Mouse (Mus musculus) CH12.LX (cell line): ENCODE results near the gene Stard13. TPM values are rescaled to one million over a fixed set of nuclear protein-coding genes. Genes with fewer than 3 reads are reported as not detected.

Experiments
- DNase-seq: peaks from one replicate; pipeline ENCODE4 v3.0.0-alpha.2; 2013; ENCODE audit errors: extremely low read depth
- H3K27ac ChIP-seq: 2 replicates; pipeline ENCODE4 v1.5.1; 2012; ENCODE audit warnings: low read depth, mild to moderate bottlenecking, control low read depth, moderate library complexity; ENCODE audit not compliant: insufficient read depth
- H3K27me3 ChIP-seq: replicated peaks from 2 replicates; pipeline ENCODE3; 2012; ENCODE audit warnings: inconsistent platforms
- H3K36me3 ChIP-seq, 2 experiments: replicated peaks in 1 of 2; 2 replicates each; pipeline versions ENCODE3 to v1.6.1; 2012; ENCODE audit warnings: inconsistent platforms in 1 of 2, low read length in 1 of 2, mild to moderate bottlenecking in 1 of 2, mixed read lengths in 1 of 2, moderate library complexity in 1 of 2; ENCODE audit not compliant: control insufficient read depth in 1 of 2, insufficient read depth in 1 of 2
- H3K4me1 ChIP-seq, 2 experiments: 2 replicates each; pipeline ENCODE4 v1.6.1; 2012; ENCODE audit warnings: inconsistent platforms in 1 of 2, moderate library complexity in 1 of 2; ENCODE audit not compliant: insufficient read depth in 2 of 2, control insufficient read depth in 1 of 2
- H3K4me2 ChIP-seq: 2 replicates; pipeline ENCODE4 v1.6.1; 2012; ENCODE audit warnings: low read depth, mild to moderate bottlenecking, control low read depth; ENCODE audit not compliant: poor library complexity, insufficient read depth, severe bottlenecking
- H3K4me3 ChIP-seq, 3 experiments: fragments of 150-350 bp in 1 of 3; sonication (generic) in 1 of 3; replicated peaks in 1 of 3; 2 replicates each; pipeline versions ENCODE3 to v1.5.1; 2011 to 2012; ENCODE audit warnings: low read depth in 2 of 3, low read length in 2 of 3, mild to moderate bottlenecking in 2 of 3, moderate library complexity in 2 of 3, control low read depth in 1 of 3, improper control_type of control experiment in 1 of 3, inconsistent platforms in 1 of 3, mixed read lengths in 1 of 3; ENCODE audit not compliant: poor library complexity in 1 of 3
- H3K79me2 ChIP-seq: replicated peaks from 2 replicates; pipeline ENCODE4 v1.6.1; 2012; ENCODE audit warnings: mild to moderate bottlenecking, moderate library complexity; ENCODE audit not compliant: control insufficient read depth, poor library complexity, insufficient read depth, severe bottlenecking; ENCODE audit errors: extremely low read depth
- H3K9ac ChIP-seq: 2 replicates; pipeline ENCODE4 v1.6.1; 2012; ENCODE audit warnings: low read depth, mild to moderate bottlenecking, control low read depth, moderate library complexity; ENCODE audit not compliant: insufficient read depth
- H3K9me3 ChIP-seq: replicated peaks from 2 replicates; pipeline ENCODE3; 2012; ENCODE audit warnings: low read length, inconsistent platforms, mixed read lengths
- BHLHE40 ChIP-seq: IDR thresholded peaks from 2 replicates; pipeline ENCODE4 v1.6.1; 2011; ENCODE audit warnings: mild to moderate bottlenecking, low read depth, low read length, improper control_type of control experiment
- CHD2 ChIP-seq: IDR thresholded peaks from 2 replicates; pipeline ENCODE4 v1.6.1; 2011; ENCODE audit warnings: low read length, improper control_type of control experiment
- CTCF ChIP-seq, 2 experiments: IDR thresholded peaks in 1 of 2; conservative IDR thresholded peaks in 1 of 2; 2 replicates each; pipeline ENCODE4 v1.5.1; 2011 to 2012; ENCODE audit warnings: low read depth in 2 of 2, low read length in 2 of 2, improper control_type of control experiment in 1 of 2, inconsistent platforms in 1 of 2, mild to moderate bottlenecking in 1 of 2, moderate library complexity in 1 of 2
- E2F4 ChIP-seq: IDR thresholded peaks from 2 replicates; pipeline ENCODE4 v1.6.1; 2011; ENCODE audit warnings: low read depth, low read length, improper control_type of control experiment; ENCODE audit not compliant: insufficient replicate concordance
- HCFC1 ChIP-seq: IDR thresholded peaks from 2 replicates; pipeline ENCODE4 v1.6.1; 2012; ENCODE audit warnings: low read depth, mild to moderate bottlenecking, inconsistent platforms, low read length, improper control_type of control experiment
- IRF4 ChIP-seq: IDR thresholded peaks from 2 replicates; pipeline ENCODE4 v1.6.1; 2014; ENCODE audit warnings: low read depth, mild to moderate bottlenecking, inconsistent platforms, low read length, improper control_type of control experiment
- JUN ChIP-seq: IDR thresholded peaks from 2 replicates; pipeline ENCODE4 v1.6.1; 2011; ENCODE audit warnings: low read depth, mild to moderate bottlenecking, low read length, improper control_type of control experiment, moderate library complexity; ENCODE audit not compliant: insufficient read depth
- KAT2A ChIP-seq: IDR thresholded peaks from 2 replicates; pipeline ENCODE4 v1.6.1; 2012; ENCODE audit warnings: low read length, improper control_type of control experiment, inconsistent platforms; ENCODE audit not compliant: insufficient replicate concordance
- MAZ ChIP-seq: IDR thresholded peaks from 2 replicates; pipeline ENCODE4 v1.6.1; 2012; ENCODE audit warnings: low read depth, mild to moderate bottlenecking, inconsistent platforms, low read length, improper control_type of control experiment, moderate library complexity
- MEF2A ChIP-seq: IDR thresholded peaks from 2 replicates; pipeline ENCODE4 v1.6.1; 2014; ENCODE audit warnings: low read depth, mild to moderate bottlenecking, inconsistent platforms, low read length, improper control_type of control experiment, borderline replicate concordance
- NELFE ChIP-seq: IDR thresholded peaks from 2 replicates; pipeline ENCODE4 v1.6.1; 2011; ENCODE audit warnings: low read depth, low read length, improper control_type of control experiment
- NRF1 ChIP-seq: IDR thresholded peaks from 2 replicates; pipeline ENCODE4 v1.6.1; 2014; ENCODE audit warnings: low read depth, mild to moderate bottlenecking, inconsistent platforms, low read length, improper control_type of control experiment, moderate library complexity
- PAX5 ChIP-seq: IDR thresholded peaks from 2 replicates; pipeline ENCODE4 v1.6.1; 2012; ENCODE audit warnings: low read length, inconsistent platforms, mixed read lengths
- POLR2AphosphoS2 ChIP-seq: IDR thresholded peaks from 2 replicates; pipeline ENCODE4 v1.6.1; 2011; ENCODE audit warnings: low read depth, low read length, improper control_type of control experiment
- RAD21 ChIP-seq: IDR thresholded peaks from 2 replicates; pipeline ENCODE4 v1.6.1; 2011; ENCODE audit warnings: low read depth, mild to moderate bottlenecking, low read length, improper control_type of control experiment, moderate library complexity
- TBP ChIP-seq: conservative IDR thresholded peaks from 2 replicates; pipeline ENCODE4 v1.6.1; 2011; ENCODE audit warnings: low read depth, low read length, improper control_type of control experiment
- ZMIZ1 ChIP-seq: IDR thresholded peaks from 2 replicates; pipeline ENCODE4 v1.6.1; 2012; ENCODE audit warnings: low read depth, mild to moderate bottlenecking, inconsistent platforms, low read length, improper control_type of control experiment
- dilution Hi-C: fragments of 300-500 bp; cut with MboI; formaldehyde crosslinking; loops from 2 replicates; pipeline ENCODE4 v1.14.3; 2020; ENCODE audit warnings: low sequenced_read_pairs; ENCODE audit not compliant: extremely low pct_unique_long_range_greater_than_20kb, extremely low pct_ligation_motif_present
- in situ Hi-C: fragments of 300-500 bp; cut with MboI; formaldehyde crosslinking; loops from 3 replicates; pipeline ENCODE4 v1.14.3; 2019; ENCODE audit warnings: low sequenced_read_pairs, low pct_ligation_motif_present, low pct_unique_long_range_greater_than_20kb, mixed read lengths
- polyA plus RNA-seq: library from polyadenylated mRNA; unstranded; fragments of >175 nt; gene quantifications from 2 replicates; pipeline ENCODE4 v1.2.1, GENCODE M21; 2012; ENCODE audit warnings: low read depth; ENCODE audit not compliant: insufficient read length
- total RNA-seq, 2 experiments: library from RNA; depleted of rRNA; stranded (reverse); fragments of 300-350 nt in 1 of 2; fragments of >200 nt in 1 of 2; gene quantifications; 2 replicates each; pipeline ENCODE4 v1.2.3; 2012 to 2014

The Stard13 gene
- total and polyA plus RNA-seq, 3 experiments: 33.5 to 154 (median 73.6) TPM

DNA sequence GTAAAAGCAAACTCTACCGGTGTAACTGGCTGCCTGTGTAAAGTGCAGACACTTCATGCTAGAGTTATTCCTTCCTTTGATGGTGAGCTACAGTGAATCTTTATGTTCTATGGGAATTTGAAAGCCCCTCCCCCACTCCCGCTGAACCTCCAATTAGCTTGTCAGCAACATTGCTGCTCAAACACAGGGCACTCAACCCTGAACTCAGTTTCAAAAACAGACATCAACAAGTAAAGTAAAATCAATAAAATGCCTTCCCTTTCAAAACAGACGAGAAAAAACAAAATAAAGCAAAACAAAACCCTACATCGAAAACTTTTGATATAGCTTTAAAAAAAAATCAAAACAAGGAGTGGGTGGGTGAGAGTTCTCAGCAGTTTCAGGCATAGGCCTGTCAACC lies 79.6 kb downstream of the Stard13 start:
- TF ChIP-seq CTCF (conservative IDR thresholded peaks at IDR 0.05 in 1 of 2, IDR thresholded peaks at IDR 0.05 in 1 of 2; ENCODE audit: low read depth in 2 of 2, low read length in 2 of 2): no peak
- TF ChIP-seq RAD21: no peak
- TF ChIP-seq KAT2A: no peak
- no peak for TF ChIP-seq MEF2A
- no peak for TF ChIP-seq POLR2AphosphoS2
- no peak for TF ChIP-seq NELFE
- no peak for TF ChIP-seq HCFC1
- TF ChIP-seq IRF4: no peak
- no peak for TF ChIP-seq BHLHE40
- TF ChIP-seq MAZ: no peak
- no peak for TF ChIP-seq CHD2
- TF ChIP-seq E2F4: no peak
- DNase-seq: no peak
- Histone ChIP-seq H3K9me3 (no peaks in the 10 kb centered on the region), H3K4me1 (peaks cover 6 to 10% of the 10 kb centered on the region in 2 experiments), H3K27me3 (no peaks in the 10 kb centered on the region), H3K27ac (no peak overlapping the region), H3K4me2 (no peak overlapping the region), H3K4me3 (no peak overlapping the region), H3K36me3 (no peaks in the 10 kb centered on the region), H3K9ac (no peak overlapping the region), H3K79me2 (no peaks in the 10 kb centered on the region)
- in situ Hi-C loops (no loop called here), dilution Hi-C loops (no loop called here)

- Histone ChIP-seq H3K4me2 (no peak overlapping the region), H3K27ac (no peak overlapping the region), H3K9me3 (no peaks in the 10 kb centered on the region), H3K4me1 (peaks cover 6 to 10% of the 10 kb centered on the region in 2 experiments), H3K79me2 (no peaks in the 10 kb centered on the region), H3K4me3 (no peak overlapping the region), H3K9ac (no peak overlapping the region), H3K36me3 (no peaks in the 10 kb centered on the region), H3K27me3 (no peaks in the 10 kb centered on the region)
- dilution Hi-C loops (no loop called here), in situ Hi-C loops (no loop called here)
- peak in 1 of 2 experiments; percentile 5; a peak in 2 of 4 replicates for TF ChIP-seq CTCF (conservative IDR thresholded peaks at IDR 0.05 in 1 of 2, IDR thresholded peaks at IDR 0.05 in 1 of 2; ENCODE audit: low read depth in 2 of 2, low read length in 2 of 2)
- TF ChIP-seq JUN: no peak
- DNase-seq: no peak
Measured at GRCm38 (mm10) chr5:151151549-151151948, 82.1 kb downstream of the Stard13 start.

DNA sequence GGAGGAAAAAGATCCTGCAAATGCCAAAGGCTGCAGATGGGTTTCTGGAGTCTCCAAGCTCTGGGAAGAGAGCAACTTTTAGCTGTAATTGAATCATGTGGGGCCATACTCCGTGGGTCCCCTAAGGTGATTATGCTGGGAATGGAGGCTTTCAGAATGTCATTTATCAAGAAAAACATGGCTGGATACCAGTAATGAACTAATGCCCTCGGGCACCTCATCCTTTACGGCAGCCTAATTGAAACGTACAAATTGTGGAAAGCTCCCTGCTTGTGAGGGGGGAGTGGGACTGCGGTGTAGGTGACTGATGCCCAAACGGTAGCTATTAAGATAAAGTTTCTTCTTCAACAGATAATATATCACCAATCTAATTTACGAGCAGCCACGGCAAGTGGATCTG lies 84.1 kb downstream of the Stard13 start:
- in situ Hi-C loops (no loop called here), dilution Hi-C loops (no loop called here)

More for the DNA sequence above, 84.1 kb downstream of the Stard13 start:
- Histone ChIP-seq H3K79me2 (no peaks in the 10 kb centered on the region), H3K36me3 (no peaks in the 10 kb centered on the region), H3K27me3 (no peaks in the 10 kb centered on the region), H3K9me3 (no peaks in the 10 kb centered on the region), H3K4me3 (no peak overlapping the region), H3K4me1 (peaks cover 12% of the 10 kb centered on the region in 2 experiments), H3K27ac (no peak overlapping the region), H3K4me2 (no peak overlapping the region), H3K9ac (no peak overlapping the region)
- no peak for TF ChIP-seq NRF1
- no peak for TF ChIP-seq PAX5
- no peak for TF ChIP-seq TBP
- no peak for TF ChIP-seq ZMIZ1
- no peak for DNase-seq
